Mouse (Mus musculus) bone marrow, adult 2 months (tissue): ENCODE measurements around the gene Mapk8ip3.

Source experiments
- CTCF ChIP-seq: fragments of 200-500 bp; IDR thresholded peaks from 2 replicates; pipeline ENCODE4 v1.5.1; 2011; ENCODE audit warnings: low read length, control low read depth; ENCODE audit not compliant: control insufficient read depth, insufficient read depth
- POLR2A ChIP-seq: fragments of 200-500 bp; IDR thresholded peaks from 2 replicates; pipeline ENCODE4 v1.6.1; 2011; ENCODE audit warnings: low read depth, mild to moderate bottlenecking, control low read depth, low read length, borderline replicate concordance; ENCODE audit not compliant: control insufficient read depth

DNA sequence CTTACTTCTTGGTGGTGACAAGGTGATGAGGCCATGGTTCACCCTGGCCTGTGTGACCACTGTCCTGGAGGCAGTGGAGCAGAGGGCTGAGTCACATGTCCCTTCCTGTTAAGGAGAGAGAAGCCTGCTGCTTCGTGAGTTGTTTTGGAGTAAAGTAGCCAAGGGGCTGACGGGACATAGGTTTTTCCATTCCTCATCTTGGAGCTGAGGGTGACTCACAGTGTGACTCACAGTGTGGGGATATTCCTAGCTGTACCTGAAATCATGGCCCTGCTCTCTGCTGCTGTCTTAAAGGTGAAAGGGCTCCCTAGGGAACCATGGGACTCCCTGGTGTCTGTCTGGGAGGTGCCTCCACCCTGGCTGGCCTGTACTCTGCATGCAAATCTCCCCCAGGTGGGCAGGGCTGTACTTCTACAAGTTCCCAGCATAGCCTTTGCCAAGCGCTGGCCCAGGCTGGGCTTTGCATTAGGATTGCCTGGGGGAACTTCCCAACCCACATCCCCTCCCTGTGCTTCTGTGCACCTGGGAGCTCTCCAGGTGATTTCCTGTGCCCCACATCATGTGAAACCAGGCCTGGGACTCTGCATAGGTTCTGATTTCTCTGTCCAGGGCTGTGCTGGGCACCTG is 80.8 kb downstream of the Mapk8ip3 start:
- TF ChIP-seq CTCF (no peak), POLR2A (no peak)
